Mouse (Mus musculus) lung, embryonic 16.5 days (tissue): ENCODE results near the gene Ppard. TPM values are rescaled to one million over a fixed set of nuclear protein-coding genes. Genes with fewer than 3 reads are reported as not detected.
"Not testable (repeated sequence)": the region's sequence is repeated elsewhere in the genome, so short reads cannot be mapped to it uniquely, and the experiment has no call there.

ENCODE experiments used
- ATAC-seq: fragments of 200-750 bp; cut with Nextera tagmentation; 2 replicates; pipeline ENCODE4 v1.8.0; 2017; ENCODE audit warnings: low read depth, mild to moderate bottlenecking, moderate library complexity
- H3K27ac ChIP-seq: fragments of 300-500 bp; sonication (generic); 2 replicates; pipeline ENCODE4 v1.5.1; 2014; ENCODE audit warnings: mild to moderate bottlenecking, control low read depth, low read length
- H3K27me3 ChIP-seq: fragments of 300-500 bp; sonication (generic); 2 replicates; pipeline ENCODE4 v1.6.1; 2014; ENCODE audit warnings: low read depth, low read length, mixed read lengths; ENCODE audit not compliant: control insufficient read depth, insufficient read depth
- H3K36me3 ChIP-seq: fragments of 300-500 bp; sonication (generic); 2 replicates; pipeline ENCODE4 v1.6.1; 2014; ENCODE audit warnings: low read length; ENCODE audit not compliant: control insufficient read depth, insufficient read depth
- H3K4me1 ChIP-seq: fragments of 300-500 bp; sonication (generic); replicated peaks from 2 replicates; pipeline ENCODE4 v1.6.1; 2014; ENCODE audit warnings: low read length, mixed read lengths; ENCODE audit not compliant: control insufficient read depth, insufficient read depth
- H3K4me2 ChIP-seq: fragments of 300-500 bp; sonication (generic); 2 replicates; pipeline ENCODE4 v1.6.1; 2014; ENCODE audit warnings: low read depth, low read length, control low read depth
- H3K4me3 ChIP-seq: fragments of 300-500 bp; sonication (generic); 2 replicates; pipeline ENCODE4 v1.5.1; 2014; ENCODE audit warnings: mild to moderate bottlenecking, low read length, control low read depth
- H3K9ac ChIP-seq: fragments of 300-500 bp; sonication (generic); 2 replicates; pipeline ENCODE4 v1.6.1; 2014; ENCODE audit warnings: low read length, control low read depth
- H3K9me3 ChIP-seq: fragments of 300-500 bp; sonication (generic); 2 replicates; pipeline ENCODE4 v1.6.1; 2016; ENCODE audit warnings: low read length; ENCODE audit not compliant: control insufficient read depth
- WGBS: fragments of 180-500 bp; shearing (Covaris S2); extraction: QIAGEN DNeasy Blood & Tissue Kit; methylation state at CpG from one replicate; pipeline ENCODE4 v1.1.7; 2014; 5-methylcytosine and 5-hydroxymethylcytosine counted together
- polyA plus RNA-seq: library from polyadenylated mRNA; unstranded; fragments of >200 nt; fragmentation: Nextera tagmentation; extraction: Ambion mirVana; gene quantifications from 2 replicates; pipeline ENCODE4 v1.2.1, GENCODE M21; 2015

Gene Ppard
- polyA plus RNA-seq, 1 experiment from 2014 or later: 2.7 TPM

GRCm38 (mm10) chr17:28329503-28330231 lies 97.2 kb downstream of the Ppard start:
- Histone ChIP-seq H3K36me3 (peaks cover 31% of the 10 kb centered on the region), H3K4me2 (peak overlapping the region; percentile 80), H3K27me3 (no peaks in the 10 kb centered on the region), H3K27ac (peak overlapping the region; percentile 96), H3K9me3 (no peaks in the 10 kb centered on the region; the same call in 1 of the 2 replicates), H3K9ac (peak overlapping the region; percentile 100), H3K4me1 (peaks cover 31% of the 10 kb centered on the region), H3K4me3 (peak overlapping the region; percentile 96)
- no peak for ATAC-seq
- 4% methylated on average over 4 of the region's 4 CpGs for WGBS

- H3K9ac ChIP-seq: peak overlapping the region; percentile 100
- no peak for ATAC-seq
- peaks cover 27% of the 10 kb centered on the region for H3K36me3 ChIP-seq
- H3K9me3 ChIP-seq: no peaks in the 10 kb centered on the region
- peaks cover 31% of the 10 kb centered on the region for H3K4me1 ChIP-seq
- WGBS: 24% methylated on average over 2 of the region's 2 CpGs
- no peaks in the 10 kb centered on the region for H3K27me3 ChIP-seq
- H3K27ac ChIP-seq: 0 out of 2 replicates have a peak overlapping the region, but pooled peaks have one; percentile 7
- peak overlapping the region; percentile 80 for H3K4me2 ChIP-seq
- H3K4me3 ChIP-seq: peak overlapping the region; percentile 96
These were observed 97.7 kb downstream of the Ppard start for GRCm38 (mm10) chr17:28330232-28330546.

DNA sequence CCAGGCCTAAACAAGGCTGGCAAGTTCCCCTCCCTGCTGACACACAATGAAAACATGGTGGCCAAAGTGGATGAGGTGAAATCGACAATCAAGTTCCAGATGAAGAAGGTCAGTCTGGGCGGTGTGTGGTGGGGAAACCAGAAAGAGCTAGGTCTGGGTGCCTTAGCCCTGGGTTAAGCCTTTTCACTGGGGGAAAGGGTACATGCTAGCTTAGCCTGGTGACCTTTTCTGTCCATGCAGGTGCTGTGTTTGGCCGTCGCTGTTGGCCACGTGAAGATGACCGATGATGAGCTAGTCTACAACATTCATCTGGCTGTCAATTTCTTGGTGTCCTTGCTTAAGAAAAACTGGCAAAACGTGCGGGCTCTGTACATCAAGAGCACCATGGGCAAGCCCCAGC lies 98.1 kb downstream of the Ppard start:
- peaks cover 31% of the 10 kb centered on the region for H3K4me1 ChIP-seq
- not testable (repeated sequence) for H3K9ac ChIP-seq

GRCm38 (mm10) chr17:28331241-28332112 lies 99.0 kb downstream of the Ppard start:
- Histone ChIP-seq H3K27me3 (no peaks in the 10 kb centered on the region), H3K4me2 (no peak overlapping the region), H3K9ac (no peak overlapping the region), H3K36me3 (peaks cover 32% of the 10 kb centered on the region), H3K4me1 (peaks cover 31% of the 10 kb centered on the region), H3K9me3 (no peaks in the 10 kb centered on the region), H3K4me3 (no peak overlapping the region), H3K27ac (no peak overlapping the region)
- 38% methylated on average over 5 of the region's 7 CpGs for WGBS
- no peak for ATAC-seq

More for the DNA sequence above, 98.1 kb downstream of the Ppard start:
- not testable (repeated sequence) for H3K27ac ChIP-seq, H3K9me3 ChIP-seq, ATAC-seq, H3K27me3 ChIP-seq
- WGBS: 32% methylated on average over 6 of the region's 8 CpGs
- Histone ChIP-seq H3K4me3 (peak overlapping the region; percentile 14; the same call in 1 of the 2 replicates), H3K4me2 (peak overlapping the region; percentile 80; the same call in 1 of the 2 replicates), H3K36me3 (peaks cover 28% of the 10 kb centered on the region)

DNA sequence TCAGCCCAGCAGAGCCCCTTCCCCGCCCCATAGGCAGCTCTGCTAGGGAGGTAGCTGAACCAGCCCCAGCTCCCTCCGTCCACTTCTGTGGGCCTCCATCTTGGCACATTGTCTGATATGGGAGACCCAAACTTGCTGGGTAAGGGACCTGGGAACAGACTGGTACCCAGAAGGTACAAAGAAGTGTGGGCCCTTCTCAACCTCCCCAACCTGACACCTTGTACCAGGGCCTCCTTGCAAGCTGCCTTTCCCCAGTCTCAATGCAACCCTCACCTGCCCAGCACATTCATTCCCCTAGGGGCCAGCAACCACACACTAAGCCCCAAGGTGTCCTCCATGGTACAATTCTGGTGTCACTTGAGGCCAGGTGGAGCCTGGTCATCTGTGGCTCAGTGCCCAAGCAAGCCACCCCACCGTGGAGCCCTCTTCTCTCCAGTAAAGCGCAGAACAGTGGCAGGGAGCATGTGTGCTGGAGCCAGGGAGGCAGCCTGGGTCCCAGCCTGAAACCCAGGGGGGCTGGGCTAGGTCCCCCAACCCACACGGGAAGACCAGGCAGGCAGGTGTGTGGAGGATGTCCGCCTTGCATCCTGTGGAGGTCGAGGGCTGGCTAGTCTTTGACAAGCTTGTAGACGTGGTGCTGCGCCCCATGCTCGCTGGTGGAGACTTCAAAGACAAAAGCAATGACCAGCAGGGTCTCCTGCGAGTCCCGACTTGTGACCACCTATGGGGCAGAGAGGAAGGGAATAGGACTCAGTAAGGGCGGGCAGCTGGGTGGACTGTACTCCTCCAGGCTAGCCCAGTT lies 99.8 kb downstream of the Ppard start:
- no peak overlapping the region for H3K4me3 ChIP-seq
- no peak overlapping the region for H3K4me2 ChIP-seq
- WGBS: 46% methylated on average over 13 of the region's 13 CpGs
- H3K4me1 ChIP-seq: peaks cover 30% of the 10 kb centered on the region
- 0 out of 2 replicates have a peak overlapping the region, but pooled peaks have one; percentile 22 for H3K27ac ChIP-seq
- no peak overlapping the region for H3K9ac ChIP-seq
- no peaks in the 10 kb centered on the region for H3K27me3 ChIP-seq
- no peaks in the 10 kb centered on the region for H3K9me3 ChIP-seq
- ATAC-seq: no peak
- peaks cover 35% of the 10 kb centered on the region for H3K36me3 ChIP-seq

GRCm38 (mm10) chr17:28332915-28333546 lies 100.5 kb downstream of the Ppard start:
- peak; percentile 11; the same call in 1 of the 2 replicates for ATAC-seq

GRCm38 (mm10) chr17:28335267-28335666 lies 102.8 kb downstream of the Ppard start:
- H3K36me3 ChIP-seq: peaks cover 45% of the 10 kb centered on the region
- H3K27me3 ChIP-seq: no peaks in the 10 kb centered on the region
- WGBS: 76% methylated on average over 10 of the region's 10 CpGs
- H3K27ac ChIP-seq: no peak overlapping the region
- peaks cover 16% of the 10 kb centered on the region for H3K4me1 ChIP-seq
- no peak for ATAC-seq
- no peaks in the 10 kb centered on the region for H3K9me3 ChIP-seq
- H3K4me3 ChIP-seq: no peak overlapping the region
- H3K9ac ChIP-seq: no peak overlapping the region
- H3K4me2 ChIP-seq: no peak overlapping the region

More at GRCm38 (mm10) chr17:28332915-28333546, 100.5 kb downstream of the Ppard start:
- Histone ChIP-seq H3K27ac (peak overlapping the region; percentile 54), H3K4me2 (no peak overlapping the region), H3K4me3 (no peak overlapping the region), H3K36me3 (peaks cover 40% of the 10 kb centered on the region), H3K9me3 (no peaks in the 10 kb centered on the region), H3K27me3 (no peaks in the 10 kb centered on the region), H3K4me1 (peaks cover 23% of the 10 kb centered on the region), H3K9ac (no peak overlapping the region)
- WGBS: 47% methylated on average over 31 of the region's 31 CpGs

- Histone ChIP-seq H3K9ac (no peak overlapping the region), H3K27me3 (no peaks in the 10 kb centered on the region), H3K36me3 (peaks cover 36% of the 10 kb centered on the region), H3K4me3 (no peak overlapping the region), H3K27ac (no peak overlapping the region), H3K9me3 (no peaks in the 10 kb centered on the region), H3K4me1 (peaks cover 33% of the 10 kb centered on the region), H3K4me2 (no peak overlapping the region)
- 90% methylated on average over 7 of the region's 7 CpGs for WGBS
- ATAC-seq: no peak
These were observed 105.0 kb downstream of the Ppard start for GRCm38 (mm10) chr17:28337547-28337946.
